Mouse (Mus musculus): ENCODE measurements around the gene Tfip11. TPM values are rescaled to one million over a fixed set of nuclear protein-coding genes. Genes with fewer than 3 reads are reported as not detected.

The Tfip11 gene
- total and polyA plus RNA-seq, 3 experiments: 34.6 to 44.7 TPM; not detected in 1

GRCm38 (mm10) chr5:112367929-112368328, 41.8 kb downstream of the Tfip11 start:
- H3K27me3 ChIP-seq (ENCODE audit: control insufficient read depth in 1 of 2, insufficient read depth in 2 of 2, low read length in 2 of 2): no peaks in the 10 kb centered on the region
- DNase-seq (ENCODE audit: low read depth, low spot score): no peak
- TF ChIP-seq MAFK (IDR thresholded peaks at IDR 0.05; ENCODE audit: borderline replicate concordance, low read depth, low read length): no peak
- TF ChIP-seq ZKSCAN1 (IDR thresholded peaks at IDR 0.05; ENCODE audit: low read depth, low read length): no peak
- no peak for TF ChIP-seq NRF1 (IDR thresholded peaks at IDR 0.05; ENCODE audit: insufficient read depth, low read depth, low read length, poor library complexity, severe bottlenecking)
- TF ChIP-seq CTCF (IDR thresholded peaks at IDR 0.05 in 2 of 3, conservative IDR thresholded peaks at IDR 0.05 in 1 of 3; ENCODE audit: control insufficient read depth in 1 of 3, insufficient read depth in 1 of 3, low read depth in 2 of 3, low read length in 3 of 3, poor library complexity in 1 of 3, severe bottlenecking in 1 of 3): no peak
- TF ChIP-seq TBP (IDR thresholded peaks at IDR 0.05; ENCODE audit: low read depth, low read length): no peak
- no peak for TF ChIP-seq RAD21 (IDR thresholded peaks at IDR 0.05; ENCODE audit: low read depth, low read length)
- TF ChIP-seq ZNF384 (IDR thresholded peaks at IDR 0.05; ENCODE audit: low read depth, low read length): no peak
- no peak for TF ChIP-seq NELFE (IDR thresholded peaks at IDR 0.05; ENCODE audit: low read depth, low read length)
- no peak for TF ChIP-seq MXI1 (IDR thresholded peaks at IDR 0.05; ENCODE audit: low read depth, low read length)
- no peak for TF ChIP-seq UBTF (IDR thresholded peaks at IDR 0.05; ENCODE audit: borderline replicate concordance, insufficient read depth, low read depth, low read length)
- TF ChIP-seq MAZ (IDR thresholded peaks at IDR 0.05; ENCODE audit: low read depth, low read length): no peak
- no peak for TF ChIP-seq HCFC1 (IDR thresholded peaks at IDR 0.05; ENCODE audit: low read depth, low read length)
- TF ChIP-seq MYC (IDR thresholded peaks at IDR 0.05; ENCODE audit: low read depth, low read length): no peak
- TF ChIP-seq MEF2A (IDR thresholded peaks at IDR 0.05; ENCODE audit: extremely low read depth, insufficient replicate concordance, low read depth, low read length, poor library complexity, severe bottlenecking): no peak
- no peak overlapping the region for H3K4me3 ChIP-seq (ENCODE audit: control insufficient read depth in 1 of 2, insufficient read depth in 1 of 2, low read depth in 2 of 2, low read length in 2 of 2)
- H3K36me3 ChIP-seq (ENCODE audit: control insufficient read depth in 1 of 2, insufficient read depth in 2 of 2, low read length in 2 of 2): no peaks in the 10 kb centered on the region; a peak in 1 of 4 replicates
- H3K9me3 ChIP-seq (replicated peaks; ENCODE audit: insufficient read depth, low read length): no peaks in the 10 kb centered on the region
- no peaks in the 10 kb centered on the region for H3K4me1 ChIP-seq (ENCODE audit: control insufficient read depth in 1 of 2, insufficient read depth in 2 of 2, low read length in 2 of 2)
- H3K27ac ChIP-seq (ENCODE audit: control insufficient read depth, low read depth, low read length): no peak overlapping the region
- H3K79me2 ChIP-seq (ENCODE audit: control insufficient read depth, insufficient read depth, low read length, poor library complexity): no peaks in the 10 kb centered on the region
- no peak overlapping the region for H3K9ac ChIP-seq (ENCODE audit: control insufficient read depth, low read depth, low read length, poor library complexity, severe bottlenecking)

GRCm38 (mm10) chr5:112368666-112369065, 42.5 kb downstream of the Tfip11 start:
- DNase-seq (ENCODE audit: low read depth, low spot score): no peak
- TF ChIP-seq POLR2AphosphoS5 (IDR thresholded peaks at IDR 0.05; ENCODE audit: borderline replicate concordance, low read depth, low read length) (no peak), NELFE (IDR thresholded peaks at IDR 0.05; ENCODE audit: low read depth, low read length) (no peak), POLR2A (IDR thresholded peaks at IDR 0.05; ENCODE audit: control insufficient read depth in 1 of 2, insufficient read depth in 1 of 2, low read depth in 1 of 2, low read length in 2 of 2, poor library complexity in 1 of 2) (no peak), E2F4 (IDR thresholded peaks at IDR 0.05; ENCODE audit: borderline replicate concordance, low read depth, low read length) (no peak), GATA1 (IDR thresholded peaks at IDR 0.05; ENCODE audit: low read depth, low read length) (no peak), MYC (IDR thresholded peaks at IDR 0.05; ENCODE audit: low read depth, low read length) (no peak), MAFK (IDR thresholded peaks at IDR 0.05; ENCODE audit: borderline replicate concordance, low read depth, low read length) (no peak), USF1 (IDR thresholded peaks at IDR 0.05; ENCODE audit: low read depth, low read length) (no peak), NRF1 (IDR thresholded peaks at IDR 0.05; ENCODE audit: insufficient read depth, low read depth, low read length, poor library complexity, severe bottlenecking) (no peak), EP300 (IDR thresholded peaks at IDR 0.05; ENCODE audit: low read depth in 1 of 2, low read length in 2 of 2) (no peak), MYB (IDR thresholded peaks at IDR 0.05; ENCODE audit: low read depth, low read length) (no peak), CHD1 (IDR thresholded peaks at IDR 0.05; ENCODE audit: low read depth, low read length) (no peak)
- H3K27me3 ChIP-seq (ENCODE audit: control insufficient read depth in 1 of 2, insufficient read depth in 2 of 2, low read length in 2 of 2): no peaks in the 10 kb centered on the region
- no peaks in the 10 kb centered on the region for H3K9me3 ChIP-seq (replicated peaks; ENCODE audit: insufficient read depth, low read length)
- no peaks in the 10 kb centered on the region for H3K4me1 ChIP-seq (ENCODE audit: control insufficient read depth in 1 of 2, insufficient read depth in 2 of 2, low read length in 2 of 2)
- H3K27ac ChIP-seq (ENCODE audit: control insufficient read depth, low read depth, low read length): no peak overlapping the region
- H3K79me2 ChIP-seq (ENCODE audit: control insufficient read depth, insufficient read depth, low read length, poor library complexity): no peaks in the 10 kb centered on the region
- H3K36me3 ChIP-seq (ENCODE audit: control insufficient read depth in 1 of 2, insufficient read depth in 2 of 2, low read length in 2 of 2): no peaks in the 10 kb centered on the region; a peak in 1 of 4 replicates
- H3K4me3 ChIP-seq (ENCODE audit: control insufficient read depth in 1 of 2, insufficient read depth in 1 of 2, low read depth in 2 of 2, low read length in 2 of 2): no peak overlapping the region
- no peak overlapping the region for H3K9ac ChIP-seq (ENCODE audit: control insufficient read depth, low read depth, low read length, poor library complexity, severe bottlenecking)
